Mouse (Mus musculus) stomach, embryonic 15.5 days (tissue): ENCODE results near the gene Gm10282. TPM values are rescaled to one million over a fixed set of nuclear protein-coding genes. Genes with fewer than 3 reads are reported as not detected.

Experiments used
- ATAC-seq: fragments of 200-750 bp; cut with Nextera tagmentation; 2 replicates; pipeline ENCODE4 v1.8.0; 2017; ENCODE audit warnings: low read depth, moderate number of reproducible peaks, moderate TSS enrichment; ENCODE audit not compliant: insufficient read depth, low FRiP score
- H3K27ac ChIP-seq: fragments of 300-500 bp; sonication (generic); 2 replicates; pipeline ENCODE4 v1.5.1; 2015; ENCODE audit warnings: mild to moderate bottlenecking, inconsistent platforms
- H3K27me3 ChIP-seq: fragments of 300-500 bp; sonication (generic); replicated peaks from 2 replicates; pipeline ENCODE4 v1.6.1; 2015; ENCODE audit warnings: inconsistent platforms
- H3K36me3 ChIP-seq: fragments of 300-500 bp; sonication (generic); 2 replicates; pipeline ENCODE4 v1.6.1; 2015; ENCODE audit warnings: inconsistent platforms
- H3K4me1 ChIP-seq: fragments of 300-500 bp; sonication (generic); 2 replicates; pipeline ENCODE4 v1.6.1; 2015; ENCODE audit warnings: inconsistent platforms
- H3K4me2 ChIP-seq: fragments of 300-500 bp; sonication (generic); 2 replicates; pipeline ENCODE4 v1.6.1; 2015; ENCODE audit warnings: mild to moderate bottlenecking, inconsistent platforms
- H3K4me3 ChIP-seq: fragments of 300-500 bp; sonication (generic); replicated peaks from 2 replicates; pipeline ENCODE4 v1.5.1; 2015; ENCODE audit warnings: inconsistent platforms
- H3K9ac ChIP-seq: fragments of 300-500 bp; sonication (generic); 2 replicates; pipeline ENCODE4 v1.6.1; 2015; ENCODE audit warnings: inconsistent platforms
- H3K9me3 ChIP-seq: fragments of 300-500 bp; sonication (generic); 2 replicates; pipeline ENCODE4 v1.6.1; 2016; ENCODE audit warnings: inconsistent platforms
- WGBS: fragments of 180-500 bp; shearing (Covaris S2); methylation state at CpG from one replicate; pipeline ENCODE4 v1.1.7; 2015; 5-methylcytosine and 5-hydroxymethylcytosine counted together
- polyA plus RNA-seq: library from polyadenylated mRNA; unstranded; fragments of >200 nt; fragmentation: Nextera tagmentation; extraction: Ambion mirVana; gene quantifications from 2 replicates; pipeline ENCODE4 v1.2.1, GENCODE M21; 2015

Gm10282 gene
- polyA plus RNA-seq = 22.1 and 43.6 TPM in 2 replicates

- Histone ChIP-seq H3K4me1 (0 out of 2 replicates have a peak, but pooled peaks cover 4% of the 10 kb centered on the region), H3K27me3 (no peaks in the 10 kb centered on the region), H3K27ac (no peak within 1 kb of the TSS), H3K4me2 (no peak within 1 kb of the TSS), H3K9ac (no peak within 1 kb of the TSS), H3K36me3 (no peaks in the 10 kb centered on the region), H3K4me3 (no peak within 1 kb of the TSS), H3K9me3 (no peaks in the 10 kb centered on the region)
- ATAC-seq = no peak
- WGBS = 73% methylated on average over 16 of the region's 16 CpGs
Observed at GRCm38 (mm10) chr8:72305210-72305905, at the start of gene Gm10282. TSS of gene Gm10282 (minus strand) at chr8:72305260.

- peaks cover 23% of the 10 kb centered on the region; the same call in 1 of the 2 replicates for H3K36me3 ChIP-seq
- 59% methylated on average over 11 of the region's 11 CpGs for WGBS
- no peak overlapping the region for H3K4me3 ChIP-seq
- no peak overlapping the region for H3K4me2 ChIP-seq
- ATAC-seq = 0 out of 2 replicates have a peak, but pooled peaks have one; percentile 44
- H3K27ac ChIP-seq = no peak overlapping the region
- no peaks in the 10 kb centered on the region for H3K27me3 ChIP-seq
- H3K4me1 ChIP-seq = no peaks in the 10 kb centered on the region
- H3K9me3 ChIP-seq = no peaks in the 10 kb centered on the region
- H3K9ac ChIP-seq = no peak overlapping the region
Observed at GRCm38 (mm10) chr8:72354272-72354671, 49.2 kb upstream of the Gm10282 start.

- no peaks in the 10 kb centered on the region for H3K27me3 ChIP-seq
- 83% methylated on average over 7 of the region's 7 CpGs for WGBS
- no peak for ATAC-seq
- H3K4me2 ChIP-seq = no peak overlapping the region
- H3K27ac ChIP-seq = no peak overlapping the region
- no peak overlapping the region for H3K4me3 ChIP-seq
- no peaks in the 10 kb centered on the region for H3K9me3 ChIP-seq
- H3K9ac ChIP-seq = no peak overlapping the region
- no peaks in the 10 kb centered on the region for H3K4me1 ChIP-seq
- peaks cover 19% of the 10 kb centered on the region; the same call in 1 of the 2 replicates for H3K36me3 ChIP-seq
Observed at GRCm38 (mm10) chr8:72353700-72354045, 48.6 kb upstream of the Gm10282 start.

DNA sequence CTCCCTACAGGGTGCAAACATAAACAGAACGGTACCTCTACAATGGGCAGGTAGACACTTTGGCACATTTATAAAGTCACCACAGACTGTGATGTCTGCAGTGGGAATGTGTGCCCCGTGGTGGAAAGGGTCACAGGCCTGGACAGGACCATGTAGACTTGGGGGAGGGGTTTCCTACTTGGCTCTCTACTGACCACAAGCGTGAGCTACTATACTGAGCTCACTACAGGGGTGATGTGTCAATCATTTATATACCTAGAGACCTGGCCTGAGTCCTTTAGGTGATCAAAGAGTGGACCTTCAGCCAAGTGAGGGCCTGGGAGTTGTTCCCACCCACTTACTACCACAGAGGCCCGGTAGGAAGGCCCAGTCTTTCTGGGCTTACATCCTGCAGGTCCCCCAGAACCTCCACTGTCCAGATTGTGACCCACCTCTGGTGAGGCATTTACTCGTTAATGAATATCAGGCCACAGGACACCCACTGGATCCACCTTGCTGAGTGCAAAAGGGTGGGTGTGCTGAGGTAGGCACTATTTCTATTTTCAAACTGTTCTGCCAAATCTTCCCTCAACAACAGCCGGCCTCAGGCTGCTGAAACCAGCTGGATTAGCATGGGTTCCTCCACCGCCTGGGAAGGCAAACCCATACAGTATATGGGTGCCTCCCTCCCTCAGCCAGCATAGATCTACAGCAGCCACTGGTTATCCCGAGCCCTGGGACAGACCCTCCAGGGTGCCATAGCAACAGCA is 48.1 kb upstream of the Gm10282 start:
- no peak overlapping the region for H3K4me2 ChIP-seq
- H3K4me1 ChIP-seq = no peaks in the 10 kb centered on the region
- 77% methylated on average over 8 of the region's 8 CpGs for WGBS
- no peak for ATAC-seq
- peaks cover 18% of the 10 kb centered on the region; the same call in 1 of the 2 replicates for H3K36me3 ChIP-seq
- H3K27ac ChIP-seq = no peak overlapping the region
- H3K4me3 ChIP-seq = no peak overlapping the region
- no peak overlapping the region for H3K9ac ChIP-seq
- no peaks in the 10 kb centered on the region for H3K9me3 ChIP-seq
- no peaks in the 10 kb centered on the region for H3K27me3 ChIP-seq

DNA sequence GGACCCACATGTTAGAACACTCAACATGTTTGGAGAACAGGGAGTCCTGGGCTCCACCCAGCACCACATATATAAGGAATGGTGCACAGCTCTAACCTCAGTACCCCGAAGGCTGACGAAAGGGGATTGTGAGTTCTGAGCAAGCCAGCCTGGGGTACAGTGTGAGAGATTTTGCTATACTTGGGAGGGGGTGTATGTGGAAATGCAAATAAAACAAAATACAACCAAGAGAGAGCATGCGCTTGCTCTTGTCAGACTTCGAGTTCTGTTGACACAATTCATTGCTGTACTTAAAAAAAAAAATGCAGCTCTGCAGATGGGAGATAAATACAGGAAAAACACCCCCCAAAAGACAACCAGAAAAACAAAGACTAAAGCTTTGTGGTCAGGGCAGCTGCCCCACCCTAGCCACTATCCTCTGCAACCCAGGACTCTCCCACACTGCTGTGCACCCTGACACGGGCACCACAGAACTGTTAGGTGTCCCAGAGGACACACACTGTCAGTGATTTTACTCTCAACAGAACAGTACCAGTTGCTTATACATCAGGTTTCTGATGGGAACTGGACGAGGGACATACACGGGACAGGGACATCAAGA is 46.4 kb upstream of the Gm10282 start:
- H3K9ac ChIP-seq = no peak overlapping the region
- no peaks in the 10 kb centered on the region for H3K27me3 ChIP-seq
- H3K27ac ChIP-seq = no peak overlapping the region
- H3K4me2 ChIP-seq = no peak overlapping the region
- ATAC-seq = no peak
- H3K36me3 ChIP-seq = peaks cover 12% of the 10 kb centered on the region; the same call in 1 of the 2 replicates
- no peak overlapping the region for H3K4me3 ChIP-seq
- 87% methylated on average over 7 of the region's 7 CpGs for WGBS
- no peaks in the 10 kb centered on the region for H3K9me3 ChIP-seq
- H3K4me1 ChIP-seq = no peaks in the 10 kb centered on the region

GRCm38 (mm10) chr8:72350727-72351126 is 45.7 kb upstream of the Gm10282 start:
- no peak for ATAC-seq

GRCm38 (mm10) chr8:72349838-72350237 is 44.8 kb upstream of the Gm10282 start:
- H3K4me1 ChIP-seq = no peaks in the 10 kb centered on the region
- no peaks in the 10 kb centered on the region for H3K27me3 ChIP-seq
- no peak overlapping the region for H3K9ac ChIP-seq
- no peak for ATAC-seq
- H3K4me3 ChIP-seq = no peak overlapping the region
- no peaks in the 10 kb centered on the region for H3K9me3 ChIP-seq
- WGBS = 91% methylated on average over 9 of the region's 9 CpGs
- H3K36me3 ChIP-seq = peaks cover 13% of the 10 kb centered on the region; the same call in 1 of the 2 replicates
- no peak overlapping the region for H3K4me2 ChIP-seq
- H3K27ac ChIP-seq = no peak overlapping the region

More at GRCm38 (mm10) chr8:72350727-72351126, 45.7 kb upstream of the Gm10282 start:
- WGBS = 92% methylated on average over 8 of the region's 8 CpGs
- H3K36me3 ChIP-seq = peaks cover 11% of the 10 kb centered on the region; the same call in 1 of the 2 replicates
- no peak overlapping the region for H3K4me3 ChIP-seq
- no peaks in the 10 kb centered on the region for H3K27me3 ChIP-seq
- H3K9ac ChIP-seq = no peak overlapping the region
- H3K9me3 ChIP-seq = no peaks in the 10 kb centered on the region
- no peak overlapping the region for H3K4me2 ChIP-seq
- H3K4me1 ChIP-seq = no peaks in the 10 kb centered on the region
- H3K27ac ChIP-seq = no peak overlapping the region

GRCm38 (mm10) chr8:72348956-72349355 is 43.9 kb upstream of the Gm10282 start:
- Histone ChIP-seq H3K9ac (no peak overlapping the region), H3K9me3 (no peaks in the 10 kb centered on the region), H3K36me3 (0 out of 2 replicates have a peak, but pooled peaks cover 12% of the 10 kb centered on the region), H3K27me3 (no peaks in the 10 kb centered on the region), H3K4me1 (no peaks in the 10 kb centered on the region), H3K4me2 (no peak overlapping the region), H3K4me3 (no peak overlapping the region), H3K27ac (no peak overlapping the region)
- 78% methylated on average over 1 of the region's 1 CpGs for WGBS
- ATAC-seq = no peak

- no peak overlapping the region for H3K4me3 ChIP-seq
- H3K9ac ChIP-seq = no peak overlapping the region
- no peak overlapping the region for H3K27ac ChIP-seq
- H3K36me3 ChIP-seq = 0 out of 2 replicates have a peak, but pooled peaks cover 12% of the 10 kb centered on the region
- H3K4me2 ChIP-seq = no peak overlapping the region
- no peak for ATAC-seq
- no peaks in the 10 kb centered on the region for H3K27me3 ChIP-seq
- H3K4me1 ChIP-seq = no peaks in the 10 kb centered on the region
- WGBS = 91% methylated on average over 2 of the region's 2 CpGs
- H3K9me3 ChIP-seq = no peaks in the 10 kb centered on the region
Observed at GRCm38 (mm10) chr8:72348114-72348513, 43.1 kb upstream of the Gm10282 start.

GRCm38 (mm10) chr8:72347553-72347952 is 42.5 kb upstream of the Gm10282 start:
- Histone ChIP-seq H3K4me2 (no peak overlapping the region), H3K36me3 (0 out of 2 replicates have a peak, but pooled peaks cover 13% of the 10 kb centered on the region), H3K9ac (no peak overlapping the region), H3K4me1 (no peaks in the 10 kb centered on the region), H3K27ac (no peak overlapping the region), H3K9me3 (no peaks in the 10 kb centered on the region), H3K27me3 (no peaks in the 10 kb centered on the region), H3K4me3 (no peak overlapping the region)
- no peak for ATAC-seq
- WGBS = 71% methylated on average over 1 of the region's 1 CpGs

DNA sequence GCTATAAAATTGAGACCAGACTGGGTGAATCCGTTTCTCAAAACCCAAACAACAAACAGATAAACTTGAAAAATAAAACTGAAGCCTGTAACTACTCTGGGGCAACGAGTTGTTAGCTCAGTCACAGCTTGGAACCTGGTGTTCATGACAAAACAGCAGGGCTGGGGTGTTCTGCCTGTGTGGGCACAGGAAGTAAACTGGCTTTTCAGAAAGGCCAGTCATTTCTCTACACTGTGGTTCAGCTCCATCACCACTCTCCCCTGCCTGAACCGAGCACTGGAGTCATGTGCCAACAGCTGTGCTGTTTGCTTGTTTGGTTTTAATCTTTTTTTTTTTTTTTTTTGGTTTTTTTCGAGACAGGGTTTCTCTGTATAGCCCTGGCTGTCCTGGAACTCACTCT is 38.7 kb upstream of the Gm10282 start:
- Histone ChIP-seq H3K9ac (no peak overlapping the region), H3K36me3 (peaks cover 41% of the 10 kb centered on the region), H3K4me3 (no peak overlapping the region), H3K4me2 (no peak overlapping the region), H3K27ac (no peak overlapping the region), H3K9me3 (no peaks in the 10 kb centered on the region), H3K27me3 (no peaks in the 10 kb centered on the region), H3K4me1 (no peaks in the 10 kb centered on the region)
- no peak for ATAC-seq
- WGBS = 64% methylated on average over 4 of the region's 4 CpGs
